Mouse (Mus musculus) small intestine, adult 2 months (tissue): ENCODE measurements around the gene Olfr1508. TPM values are rescaled to one million over a fixed set of nuclear protein-coding genes. Genes with fewer than 3 reads are reported as not detected.
"Not testable (repeated sequence)": the region's sequence is repeated elsewhere in the genome, so short reads cannot be mapped to it uniquely, and the experiment has no call there.

Experiments
- H3K27ac ChIP-seq: fragments of 200-500 bp; 2 replicates; pipeline ENCODE4 v1.5.1; 2012; ENCODE audit warnings: low read depth, low read length, control low read depth, inconsistent platforms; ENCODE audit not compliant: insufficient read depth
- H3K27me3 ChIP-seq: fragments of 200-500 bp; 2 replicates; pipeline ENCODE4 v1.6.1; 2012; ENCODE audit warnings: mild to moderate bottlenecking, moderate library complexity, low read length, inconsistent platforms; ENCODE audit not compliant: control insufficient read depth, insufficient read depth
- H3K36me3 ChIP-seq: fragments of 200-500 bp; 2 replicates; pipeline ENCODE4 v1.6.1; 2012; ENCODE audit warnings: mild to moderate bottlenecking, low read length, control low read depth, inconsistent platforms; ENCODE audit not compliant: control insufficient read depth, insufficient read depth
- H3K4me1 ChIP-seq: fragments of 200-500 bp; 2 replicates; pipeline ENCODE4 v1.6.1; 2012; ENCODE audit warnings: low read length, inconsistent platforms, mixed read lengths; ENCODE audit not compliant: control insufficient read depth, insufficient read depth, insufficient read length
- H3K4me3 ChIP-seq: fragments of 200-500 bp; 2 replicates; pipeline ENCODE4 v1.5.1; 2012; ENCODE audit warnings: low read depth, mild to moderate bottlenecking, control low read depth, inconsistent platforms, low read length, moderate library complexity
- CTCF ChIP-seq: fragments of 200-500 bp; IDR thresholded peaks from 2 replicates; pipeline ENCODE4 v1.5.1; 2012; ENCODE audit warnings: low read depth, mild to moderate bottlenecking, control low read depth, inconsistent platforms, low read length, moderate library complexity, mixed read lengths; ENCODE audit not compliant: insufficient replicate concordance, insufficient read length; ENCODE audit errors: extremely low read depth
- POLR2A ChIP-seq: fragments of 200-500 bp; IDR thresholded peaks from 2 replicates; pipeline ENCODE4 v1.6.1; 2012; ENCODE audit warnings: low read depth, mild to moderate bottlenecking, control low read depth, inconsistent platforms, low read length, moderate library complexity
- WGBS: fragments of 180-500 bp; shearing (Covaris S2); methylation state at CpG from one replicate; pipeline ENCODE4 v1.1.7; 2018; 5-methylcytosine and 5-hydroxymethylcytosine counted together
- polyA plus RNA-seq: library from polyadenylated mRNA; depleted of rRNA; stranded (reverse); fragments of >200 nt; gene quantifications from 2 replicates; pipeline ENCODE4 v1.2.3, GENCODE M21; 2012; rRNA removed

Olfr1508 gene
- polyA plus RNA-seq = not detected in 2 replicates

DNA sequence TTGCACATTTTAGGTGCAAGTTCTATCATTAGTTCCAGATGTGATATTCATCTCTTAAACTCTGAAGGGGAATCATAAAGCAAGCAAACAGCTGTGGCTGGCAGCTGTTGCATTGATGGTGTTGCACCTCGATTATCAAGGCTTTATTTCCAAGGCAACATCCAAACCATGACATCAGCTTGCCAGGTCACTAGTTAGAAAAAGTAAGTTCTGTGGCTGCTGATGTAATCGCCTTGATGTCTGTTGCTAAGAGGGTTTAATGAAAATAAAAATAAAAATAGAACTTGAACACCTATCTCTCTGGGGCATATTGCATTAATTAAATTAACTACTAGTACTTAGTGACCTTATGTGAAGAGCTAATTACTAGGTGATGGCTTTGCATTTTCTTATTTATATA is at the start of gene Olfr1508:
Gene Olfr1508, minus strand, starts transcription at position 101 of the 400 bp plus-strand sequence.
- H3K36me3 ChIP-seq = no peaks in the 10 kb centered on the region
- no peaks in the 10 kb centered on the region for H3K27me3 ChIP-seq
- H3K4me1 ChIP-seq = no peaks in the 10 kb centered on the region
- WGBS = 51% methylated on average over 2 of the region's 2 CpGs
- no peak within 1 kb of the TSS for H3K27ac ChIP-seq
- TF ChIP-seq CTCF (no peak), POLR2A (no peak)
- H3K4me3 ChIP-seq = no peak within 1 kb of the TSS

DNA sequence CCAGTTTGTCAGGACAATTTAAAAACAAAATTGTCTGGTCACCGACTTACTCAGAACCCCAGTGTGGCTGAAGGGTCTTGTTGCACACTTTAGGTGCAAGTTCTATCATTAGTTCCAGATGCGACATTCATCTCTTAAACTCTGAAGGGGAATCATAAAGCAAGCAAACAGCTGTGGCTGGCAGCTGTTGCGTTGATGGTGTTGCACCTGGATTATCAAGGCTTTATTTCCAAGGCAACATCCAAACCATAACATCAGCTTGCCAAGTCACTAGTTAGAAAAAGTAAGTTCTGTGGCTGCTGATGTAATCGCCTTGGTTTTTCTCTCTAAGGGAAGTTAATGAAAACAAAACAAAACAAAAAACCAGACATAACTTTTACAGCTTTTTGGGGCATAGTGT is 28.2 kb upstream of the Olfr1508 start, which contains the start of gene Olfr1507:
Gene Olfr1507, minus strand, starts transcription at position 234 of the 400 bp plus-strand sequence.
- Histone ChIP-seq H3K4me3 (no peak within 1 kb of the TSS), H3K36me3 (no peaks in the 10 kb centered on the region), H3K27me3 (no peaks in the 10 kb centered on the region), H3K4me1 (no peaks in the 10 kb centered on the region), H3K27ac (no peak within 1 kb of the TSS)
- TF ChIP-seq POLR2A (no peak), CTCF (no peak)
- WGBS = 80% methylated on average over 4 of the region's 4 CpGs

- no peak overlapping the region for H3K27ac ChIP-seq
- no peaks in the 10 kb centered on the region for H3K4me1 ChIP-seq
- no peaks in the 10 kb centered on the region for H3K27me3 ChIP-seq
- 36% methylated on average over 1 of the region's 1 CpGs for WGBS
- TF ChIP-seq POLR2A (no peak), CTCF (no peak)
- no peaks in the 10 kb centered on the region for H3K36me3 ChIP-seq
- no peak overlapping the region for H3K4me3 ChIP-seq
These were observed 1.6 kb downstream of the Olfr1508 start for GRCm38 (mm10) chr14:52465738-52466137.

DNA sequence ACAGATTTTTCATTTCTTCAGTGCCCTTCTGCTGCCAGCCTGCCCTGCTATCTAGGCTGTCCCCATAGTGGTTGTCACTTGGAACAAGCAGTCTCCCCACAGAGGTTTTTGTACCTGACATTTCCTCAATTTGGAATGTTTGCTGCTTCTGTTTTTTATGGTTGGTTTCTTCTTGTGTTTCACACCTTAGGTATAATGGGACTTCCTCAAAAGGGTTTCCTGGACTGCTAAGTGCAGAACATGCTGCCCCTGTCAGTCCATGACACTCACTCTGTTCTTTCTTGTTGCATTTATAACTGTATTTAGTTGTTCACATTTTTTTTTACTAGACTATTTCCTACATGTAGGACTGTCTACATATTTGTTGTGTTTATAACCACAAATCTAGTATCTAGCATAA is 5.4 kb downstream of the Olfr1508 start:
- no peaks in the 10 kb centered on the region for H3K36me3 ChIP-seq
- H3K4me3 ChIP-seq = no peak overlapping the region
- no peak for TF ChIP-seq CTCF
- TF ChIP-seq POLR2A = no peak
- no peak overlapping the region for H3K27ac ChIP-seq
- no peaks in the 10 kb centered on the region for H3K27me3 ChIP-seq
- no peaks in the 10 kb centered on the region for H3K4me1 ChIP-seq

DNA sequence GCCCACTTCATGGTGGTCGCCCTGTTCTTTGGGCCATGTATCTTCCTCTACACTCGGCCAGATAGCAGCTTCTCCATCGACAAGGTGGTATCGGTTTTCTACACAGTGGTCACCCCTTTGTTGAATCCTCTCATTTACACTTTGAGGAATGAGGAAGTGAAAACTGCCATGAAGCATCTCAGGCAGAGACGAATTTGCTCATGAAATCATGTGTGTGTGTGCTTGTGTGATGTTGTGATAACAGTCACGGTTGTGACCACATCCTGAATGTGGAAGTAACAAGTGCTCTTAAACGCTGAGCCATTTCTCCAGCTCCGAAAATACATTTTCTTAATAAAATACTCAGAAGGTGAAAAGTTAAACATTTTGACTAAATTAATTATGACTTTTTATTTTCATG is 16.2 kb downstream of the Olfr1508 start:
- Histone ChIP-seq H3K27ac (no peak overlapping the region), H3K27me3 (no peaks in the 10 kb centered on the region), H3K36me3 (no peaks in the 10 kb centered on the region), H3K4me3 (no peak overlapping the region), H3K4me1 (no peaks in the 10 kb centered on the region)
- WGBS = 78% methylated on average over 8 of the region's 8 CpGs
- TF ChIP-seq POLR2A (no peak), CTCF (no peak)

DNA sequence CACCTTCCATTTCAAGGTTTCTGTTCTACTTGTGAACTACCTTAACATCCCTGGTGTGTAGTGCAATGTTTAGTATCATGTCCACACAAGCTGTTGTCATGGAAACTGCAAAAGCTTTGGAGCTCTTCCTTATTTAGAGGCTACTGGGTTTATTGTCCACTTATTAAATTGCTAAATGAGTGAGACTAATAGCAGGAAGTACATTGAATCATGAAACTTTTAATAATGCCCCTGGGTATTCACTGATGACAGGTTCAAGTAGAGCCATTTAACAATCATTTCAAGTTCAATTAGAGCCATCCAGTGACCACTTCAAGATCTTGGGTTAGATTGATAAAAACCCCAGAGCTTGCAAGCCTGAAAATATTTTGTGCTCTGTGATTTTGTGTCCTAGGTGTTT is 24.6 kb downstream of the Olfr1508 start, which contains the start of gene Olfr1509:
Gene Olfr1509, plus strand, starts transcription at position 301 of the 400 bp plus-strand sequence.
- no peaks in the 10 kb centered on the region for H3K36me3 ChIP-seq
- H3K27me3 ChIP-seq = no peaks in the 10 kb centered on the region
- no peaks in the 10 kb centered on the region for H3K4me1 ChIP-seq
- no peak within 1 kb of the TSS for H3K27ac ChIP-seq
- TF ChIP-seq CTCF = no peak
- no peak for TF ChIP-seq POLR2A
- H3K4me3 ChIP-seq = no peak within 1 kb of the TSS

GRCm38 (mm10) chr14:52427686-52428085 is 39.6 kb downstream of the Olfr1508 start:
- Histone ChIP-seq H3K4me1 (no peaks in the 10 kb centered on the region), H3K27me3 (no peaks in the 10 kb centered on the region), H3K4me3 (no peak overlapping the region), H3K27ac (no peak overlapping the region), H3K36me3 (no peaks in the 10 kb centered on the region)
- TF ChIP-seq CTCF (no peak), POLR2A (no peak)
- WGBS = 82% methylated on average over 1 of the region's 1 CpGs

- Histone ChIP-seq H3K4me1 (no peaks in the 10 kb centered on the region), H3K36me3 (no peaks in the 10 kb centered on the region), H3K27ac (no peak within 1 kb of the TSS), H3K4me3 (no peak within 1 kb of the TSS), H3K27me3 (no peaks in the 10 kb centered on the region)
- WGBS = 89% methylated on average over 3 of the region's 3 CpGs
- TF ChIP-seq CTCF (no peak), POLR2A (no peak)
These were observed 53.0 kb downstream of the Olfr1508 start, which contains the start of gene Olfr1510 for GRCm38 (mm10) chr14:52414273-52414672. Gene Olfr1510 (minus strand): TSS chr14:52414373.

- H3K27ac ChIP-seq, H3K4me1 ChIP-seq, H3K36me3 ChIP-seq, H3K27me3 ChIP-seq, H3K4me3 ChIP-seq: not testable (repeated sequence)
- 74% methylated on average over 8 of the region's 10 CpGs for WGBS
These were observed 57.0 kb downstream of the Olfr1508 start for GRCm38 (mm10) chr14:52410142-52410919.
